Mouse (Mus musculus): Measurements from ENCODE around the gene Incenp. TPM values are rescaled to one million over a fixed set of nuclear protein-coding genes. Genes with fewer than 3 reads are reported as not detected.
"Not testable (repeated sequence)": the region's sequence is repeated elsewhere in the genome, so short reads cannot be mapped to it uniquely, and the experiment has no call there.

The Incenp gene
- polyA plus RNA-seq, 1 experiment, result 4.7 TPM

DNA sequence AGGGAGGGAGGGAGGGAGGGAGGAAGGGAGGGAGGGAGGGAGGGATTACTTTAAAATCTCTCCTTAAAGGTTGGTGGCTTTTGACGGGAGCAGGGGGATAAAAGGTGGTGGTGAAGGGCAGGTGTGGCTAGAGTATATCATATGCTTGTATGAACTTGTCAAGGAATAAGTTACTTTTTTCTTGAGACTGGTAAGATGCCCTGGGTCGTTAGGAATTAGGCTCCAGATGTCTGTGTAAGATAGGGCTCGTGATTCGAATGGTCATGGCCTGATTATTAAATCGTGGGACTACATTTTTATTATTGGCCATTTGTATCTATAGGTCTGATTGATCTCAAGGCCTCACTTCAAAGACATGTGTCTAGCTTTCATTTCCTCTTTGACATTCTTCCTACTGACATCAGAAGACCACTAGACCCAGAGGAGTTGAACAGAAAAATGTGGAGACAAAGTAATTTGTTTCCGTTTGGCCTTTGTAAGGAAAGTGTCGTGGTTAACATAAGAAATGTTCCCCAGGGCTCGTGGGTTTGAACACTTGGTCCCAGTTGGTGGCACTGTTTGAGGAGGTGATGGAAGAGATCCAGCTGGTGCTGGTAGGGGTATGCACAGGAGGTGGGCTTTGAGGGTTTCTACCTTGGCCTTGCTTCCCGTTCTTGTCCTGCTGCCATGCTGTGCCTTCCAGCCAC is 19.0 kb upstream of the Incenp start:
- Histone ChIP-seq H3K4me1 (ENCODE audit: control insufficient read depth, insufficient read depth, low read length) (no peaks in the 10 kb centered on the region; the same call in 1 of the 2 replicates), H3K27me3 (replicated peaks; ENCODE audit: control insufficient read depth, insufficient read depth, low read length) (no peaks in the 10 kb centered on the region), H3K36me3 (ENCODE audit: control insufficient read depth, insufficient read depth, low read length) (no peaks in the 10 kb centered on the region), H3K27ac (ENCODE audit: insufficient read depth, low read depth, low read length) (no peak overlapping the region), H3K4me3 (ENCODE audit: insufficient read depth, low read depth, low read length) (no peak overlapping the region)
- DNase-seq, result no peak
- TF ChIP-seq POLR2A (IDR thresholded peaks at IDR 0.05; ENCODE audit: low read depth, low read length) (no peak), CTCF (conservative IDR thresholded peaks at IDR 0.05; ENCODE audit: insufficient read depth, insufficient read length, low read depth, low read length) (no peak)
- 73% methylated on average over 9 of the region's 9 CpGs for WGBS

GRCm38 (mm10) chr19:9917727-9918126 is 18.4 kb upstream of the Incenp start:
- no peaks in the 10 kb centered on the region for H3K27me3 ChIP-seq (replicated peaks; ENCODE audit: control insufficient read depth, insufficient read depth, low read length)
- H3K36me3 ChIP-seq (ENCODE audit: control insufficient read depth, insufficient read depth, low read length), result no peaks in the 10 kb centered on the region
- DNase-seq, result no peak
- no peaks in the 10 kb centered on the region; the same call in 1 of the 2 replicates for H3K4me1 ChIP-seq (ENCODE audit: control insufficient read depth, insufficient read depth, low read length)
- H3K4me3 ChIP-seq (ENCODE audit: insufficient read depth, low read depth, low read length), result no peak overlapping the region
- no peak for TF ChIP-seq POLR2A (IDR thresholded peaks at IDR 0.05; ENCODE audit: low read depth, low read length)
- no peak for TF ChIP-seq CTCF (conservative IDR thresholded peaks at IDR 0.05; ENCODE audit: insufficient read depth, insufficient read length, low read depth, low read length)
- WGBS, result 65% methylated on average over 4 of the region's 4 CpGs
- no peak overlapping the region for H3K27ac ChIP-seq (ENCODE audit: insufficient read depth, low read depth, low read length)

DNA sequence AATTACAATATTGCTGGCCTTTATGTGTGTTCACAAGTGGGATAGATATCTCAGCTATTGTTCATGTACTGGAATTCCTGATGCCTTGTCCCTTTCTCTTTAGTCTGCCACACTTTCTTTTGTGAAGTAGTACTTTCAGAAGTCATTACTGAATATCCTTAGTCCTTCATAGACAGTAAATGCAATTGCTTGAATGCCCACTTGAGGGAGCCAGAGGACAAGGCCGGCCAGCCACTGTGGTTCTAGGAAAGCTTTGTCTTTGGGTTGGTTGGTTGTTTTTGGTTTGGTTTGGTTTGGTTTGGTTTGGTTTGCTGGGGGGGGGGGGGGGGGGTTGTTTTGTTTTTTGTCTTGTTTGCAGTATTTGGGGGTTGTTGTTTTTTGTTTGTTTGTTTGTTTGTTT is 16.6 kb upstream of the Incenp start:
- Histone ChIP-seq H3K4me3 (ENCODE audit: insufficient read depth, low read depth, low read length) (no peak overlapping the region), H3K27me3 (replicated peaks; ENCODE audit: control insufficient read depth, insufficient read depth, low read length) (no peaks in the 10 kb centered on the region), H3K36me3 (ENCODE audit: control insufficient read depth, insufficient read depth, low read length) (no peaks in the 10 kb centered on the region), H3K27ac (ENCODE audit: insufficient read depth, low read depth, low read length) (no peak overlapping the region), H3K4me1 (ENCODE audit: control insufficient read depth, insufficient read depth, low read length) (peaks cover 3% of the 10 kb centered on the region; the same call in 1 of the 2 replicates)
- DNase-seq, result peak; percentile 82
- WGBS, result 0% methylated on average over 1 of the region's 1 CpGs
- peak; percentile 92 for TF ChIP-seq CTCF (conservative IDR thresholded peaks at IDR 0.05; ENCODE audit: insufficient read depth, insufficient read length, low read depth, low read length)
- TF ChIP-seq POLR2A (IDR thresholded peaks at IDR 0.05; ENCODE audit: low read depth, low read length), result no peak

DNA sequence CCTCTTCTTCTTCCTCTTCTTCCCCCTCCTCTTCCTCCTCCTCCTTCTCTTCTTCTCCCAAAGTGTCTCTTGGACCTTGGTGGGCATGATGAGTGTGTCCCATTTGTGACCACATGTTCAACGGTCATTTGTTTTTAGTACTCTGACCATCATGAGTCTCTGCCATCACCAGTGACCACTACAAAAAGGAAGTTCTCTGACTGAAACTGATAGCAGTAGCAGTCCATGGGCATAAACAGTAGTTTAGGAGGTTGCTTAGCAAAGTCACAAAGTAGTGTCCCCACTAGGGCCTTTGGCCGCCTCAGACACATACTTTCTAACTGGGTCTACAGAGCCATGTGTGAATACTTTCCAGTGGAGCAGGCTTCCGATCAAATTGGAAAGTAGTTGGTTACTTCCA is 15.0 kb upstream of the Incenp start:
- no peak for TF ChIP-seq POLR2A (IDR thresholded peaks at IDR 0.05; ENCODE audit: low read depth, low read length)
- no peak for TF ChIP-seq CTCF (conservative IDR thresholded peaks at IDR 0.05; ENCODE audit: insufficient read depth, insufficient read length, low read depth, low read length)
- Histone ChIP-seq H3K27me3 (replicated peaks; ENCODE audit: control insufficient read depth, insufficient read depth, low read length) (no peaks in the 10 kb centered on the region), H3K36me3 (ENCODE audit: control insufficient read depth, insufficient read depth, low read length) (no peaks in the 10 kb centered on the region), H3K4me3 (ENCODE audit: insufficient read depth, low read depth, low read length) (no peak overlapping the region), H3K4me1 (ENCODE audit: control insufficient read depth, insufficient read depth, low read length) (peaks cover 3% of the 10 kb centered on the region; the same call in 1 of the 2 replicates), H3K27ac (ENCODE audit: insufficient read depth, low read depth, low read length) (no peak overlapping the region)
- no peak for DNase-seq
- 85% methylated on average over 3 of the region's 3 CpGs for WGBS

DNA sequence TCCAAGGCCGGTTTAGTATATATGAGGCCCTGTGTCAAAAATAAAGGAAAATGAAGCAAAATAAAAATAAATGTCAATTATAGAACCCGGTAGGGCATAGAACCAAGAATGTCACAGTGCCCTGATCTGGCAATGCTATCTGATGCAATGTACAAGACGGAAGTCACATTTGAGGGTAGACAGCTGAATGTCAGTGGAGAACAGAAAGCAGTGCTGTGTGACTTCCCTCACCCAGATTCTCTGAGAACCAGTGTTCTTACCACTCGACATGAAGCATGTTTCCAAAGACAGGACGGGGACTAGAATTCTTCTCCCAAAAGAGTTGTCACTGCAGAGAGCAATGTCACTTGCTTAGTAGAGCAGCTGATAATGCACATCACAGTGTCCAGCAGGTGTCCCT is 14.4 kb upstream of the Incenp start:
- H3K27me3 ChIP-seq (replicated peaks; ENCODE audit: control insufficient read depth, insufficient read depth, low read length), result no peaks in the 10 kb centered on the region
- H3K27ac ChIP-seq (ENCODE audit: insufficient read depth, low read depth, low read length), result no peak overlapping the region
- TF ChIP-seq POLR2A (IDR thresholded peaks at IDR 0.05; ENCODE audit: low read depth, low read length) (no peak), CTCF (conservative IDR thresholded peaks at IDR 0.05; ENCODE audit: insufficient read depth, insufficient read length, low read depth, low read length) (no peak)
- 89% methylated on average over 5 of the region's 5 CpGs for WGBS
- no peak for DNase-seq
- no peak overlapping the region for H3K4me3 ChIP-seq (ENCODE audit: insufficient read depth, low read depth, low read length)
- peaks cover 3% of the 10 kb centered on the region; the same call in 1 of the 2 replicates for H3K4me1 ChIP-seq (ENCODE audit: control insufficient read depth, insufficient read depth, low read length)
- no peaks in the 10 kb centered on the region for H3K36me3 ChIP-seq (ENCODE audit: control insufficient read depth, insufficient read depth, low read length)

DNA sequence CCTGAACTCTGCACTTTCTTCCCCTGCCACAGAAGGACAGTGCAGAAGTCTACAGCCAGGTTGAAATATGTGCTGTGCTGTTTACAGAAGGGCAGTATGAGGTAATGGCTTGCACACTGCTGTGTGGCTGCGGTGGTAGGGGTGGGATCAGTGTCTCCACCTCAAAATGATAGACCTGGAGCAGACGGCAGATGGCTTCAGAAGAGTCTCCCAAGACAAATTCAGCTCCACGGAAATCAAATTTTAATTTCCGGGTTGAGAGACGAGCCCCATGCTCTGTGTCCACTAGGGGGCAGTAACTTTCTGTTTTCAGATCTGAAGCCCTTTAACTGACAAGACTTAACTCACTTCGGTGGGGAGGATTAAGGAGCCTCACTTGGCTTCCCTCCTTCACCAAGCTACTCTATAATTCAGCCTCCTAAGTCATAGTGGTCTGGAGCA is 12.0 kb upstream of the Incenp start:
- Histone ChIP-seq H3K27me3 (replicated peaks; ENCODE audit: control insufficient read depth, insufficient read depth, low read length) (no peaks in the 10 kb centered on the region), H3K36me3 (ENCODE audit: control insufficient read depth, insufficient read depth, low read length) (no peaks in the 10 kb centered on the region), H3K4me3 (ENCODE audit: insufficient read depth, low read depth, low read length) (peak overlapping the region; percentile 46; the same call in 1 of the 2 replicates), H3K27ac (ENCODE audit: insufficient read depth, low read depth, low read length) (no peak overlapping the region), H3K4me1 (ENCODE audit: control insufficient read depth, insufficient read depth, low read length) (peaks cover 3% of the 10 kb centered on the region; the same call in 1 of the 2 replicates)
- WGBS, result 5% methylated on average over 6 of the region's 6 CpGs
- peak; percentile 65 for DNase-seq
- no peak for TF ChIP-seq POLR2A (IDR thresholded peaks at IDR 0.05; ENCODE audit: low read depth, low read length)
- peak; percentile 49 for TF ChIP-seq CTCF (conservative IDR thresholded peaks at IDR 0.05; ENCODE audit: insufficient read depth, insufficient read length, low read depth, low read length)

DNA sequence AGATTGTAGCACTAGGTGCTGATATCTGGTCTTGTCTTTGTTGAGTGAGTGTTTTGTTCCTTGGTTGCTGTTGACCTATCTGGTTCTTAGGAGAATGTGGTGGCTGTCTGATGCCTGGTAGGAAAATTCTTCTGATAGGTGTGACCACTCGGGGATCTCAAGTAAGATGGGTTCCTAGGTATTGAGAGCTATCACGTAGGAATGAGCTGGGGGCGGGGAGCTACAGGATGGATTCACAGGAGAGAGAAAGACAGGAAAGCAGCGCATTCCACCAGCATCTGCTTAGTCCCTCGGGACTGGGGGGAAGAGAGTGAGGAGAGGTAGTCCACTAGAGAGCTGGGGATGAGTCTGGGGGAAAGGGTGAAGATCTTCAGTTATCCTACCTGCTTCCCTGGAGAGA is 10.0 kb upstream of the Incenp start:
- no peak for DNase-seq
- Histone ChIP-seq H3K27me3 (replicated peaks; ENCODE audit: control insufficient read depth, insufficient read depth, low read length) (no peaks in the 10 kb centered on the region), H3K36me3 (ENCODE audit: control insufficient read depth, insufficient read depth, low read length) (no peaks in the 10 kb centered on the region), H3K4me3 (ENCODE audit: insufficient read depth, low read depth, low read length) (no peak overlapping the region), H3K4me1 (ENCODE audit: control insufficient read depth, insufficient read depth, low read length) (peaks cover 3% of the 10 kb centered on the region; the same call in 1 of the 2 replicates), H3K27ac (ENCODE audit: insufficient read depth, low read depth, low read length) (no peak overlapping the region)
- WGBS, result 83% methylated on average over 5 of the region's 5 CpGs
- TF ChIP-seq CTCF (conservative IDR thresholded peaks at IDR 0.05; ENCODE audit: insufficient read depth, insufficient read length, low read depth, low read length), result no peak
- no peak for TF ChIP-seq POLR2A (IDR thresholded peaks at IDR 0.05; ENCODE audit: low read depth, low read length)

DNA sequence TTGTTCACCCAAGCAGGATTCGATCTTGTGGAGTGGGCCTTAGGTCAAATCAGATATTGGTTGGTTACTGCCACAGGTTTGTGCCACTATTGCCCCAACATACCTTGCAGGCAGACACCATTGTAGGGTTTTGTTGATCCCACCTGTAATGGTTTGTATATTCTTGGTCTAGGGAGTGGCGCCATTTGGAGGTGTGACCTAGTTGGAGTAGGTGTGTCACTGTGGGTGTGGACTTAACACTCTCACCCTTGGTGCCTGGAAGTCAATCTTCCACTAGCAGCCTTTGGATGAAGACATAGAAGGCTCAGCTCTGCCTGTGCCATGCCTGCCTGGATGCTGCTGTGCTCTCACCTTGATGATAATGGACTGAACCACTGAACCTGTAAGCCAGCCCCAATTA is 1.3 kb upstream of the Incenp start:
- not testable (repeated sequence) for H3K4me1 ChIP-seq (ENCODE audit: control insufficient read depth, insufficient read depth, low read length); DNase-seq; H3K27ac ChIP-seq (ENCODE audit: insufficient read depth, low read depth, low read length); H3K27me3 ChIP-seq (replicated peaks; ENCODE audit: control insufficient read depth, insufficient read depth, low read length); H3K36me3 ChIP-seq (ENCODE audit: control insufficient read depth, insufficient read depth, low read length); H3K4me3 ChIP-seq (ENCODE audit: insufficient read depth, low read depth, low read length)
- WGBS, result 94% methylated on average over 2 of the region's 2 CpGs
